Mouse (Mus musculus): ENCODE results near the gene St6galnac4. TPM values are rescaled to one million over a fixed set of nuclear protein-coding genes. Genes with fewer than 3 reads are reported as not detected.

St6galnac4 gene
- polyA plus RNA-seq, 1 experiment from 2014 or later: 38.7 TPM

DNA sequence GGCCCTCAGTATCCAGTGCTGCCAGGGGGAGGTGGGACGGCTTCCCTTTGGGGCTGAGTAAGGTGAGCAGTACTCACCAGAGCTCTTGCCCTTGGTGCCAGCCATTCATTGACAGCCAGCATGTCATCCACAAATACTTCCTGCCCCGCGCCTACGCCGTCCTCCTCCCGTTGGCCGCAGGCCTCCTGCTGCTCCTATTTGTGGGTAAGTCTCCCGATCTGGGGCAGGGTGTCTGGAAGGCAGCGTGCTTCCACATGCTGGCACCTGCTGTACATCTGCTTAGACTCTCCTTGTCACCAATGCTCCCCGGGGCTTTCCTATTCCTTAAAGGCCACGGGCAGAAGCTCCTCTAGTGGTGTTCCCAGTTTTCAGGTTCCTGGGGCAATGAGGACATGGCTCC lies 14.7 kb upstream of the St6galnac4 start:
- Histone ChIP-seq H3K9me3 (no peaks in the 10 kb centered on the region), H3K4me3 (no peak overlapping the region), H3K4me2 (no peak overlapping the region), H3K27me3 (replicated peaks) (peaks cover 22% of the 10 kb centered on the region), H3K36me3 (peaks cover 30% of the 10 kb centered on the region), H3K27ac (replicated peaks) (no peak overlapping the region), H3K9ac (no peak overlapping the region), H3K4me1 (peaks cover 27% of the 10 kb centered on the region)
- 86% methylated on average over 11 of the region's 11 CpGs for WGBS
- no peak for ATAC-seq (ENCODE audit: extremely low read depth, insufficient number of reproducible peaks, low FRiP score, low TSS enrichment)

DNA sequence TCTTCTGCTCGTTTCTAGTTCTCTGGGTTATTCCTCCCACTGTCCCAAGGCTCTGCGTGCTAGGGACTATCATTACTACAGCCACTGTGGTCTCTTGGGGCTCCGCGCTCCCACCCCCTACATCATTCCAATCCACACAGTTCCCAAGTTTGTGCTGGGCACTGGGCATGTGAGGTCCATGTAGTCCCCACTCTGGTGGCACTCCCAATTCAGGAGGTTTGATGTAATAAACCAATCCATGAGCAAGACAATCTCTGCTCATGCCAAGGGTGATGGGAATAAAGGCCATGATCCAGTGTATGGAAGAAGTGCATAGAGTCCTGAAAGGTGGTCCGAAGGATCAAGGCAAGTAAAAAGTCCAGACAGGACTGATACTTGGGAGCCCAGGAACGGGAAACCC lies 12.4 kb upstream of the St6galnac4 start, which contains the start of gene Pip5kl1:
Pip5kl1 (plus strand) TSS at position 301 of the 400 bp plus-strand sequence.
- H3K9ac ChIP-seq: peak within 1 kb of the TSS; percentile 66
- WGBS: 70% methylated on average over 6 of the region's 6 CpGs
- peak within 1 kb of the TSS; percentile 44 for H3K4me3 ChIP-seq
- peaks cover 45% of the 10 kb centered on the region for H3K27me3 ChIP-seq (replicated peaks)
- no peak for ATAC-seq (ENCODE audit: extremely low read depth, insufficient number of reproducible peaks, low FRiP score, low TSS enrichment)
- H3K4me1 ChIP-seq: peaks cover 29% of the 10 kb centered on the region
- H3K27ac ChIP-seq (replicated peaks): no peak within 1 kb of the TSS
- peaks cover 16% of the 10 kb centered on the region for H3K36me3 ChIP-seq
- H3K4me2 ChIP-seq: peak within 1 kb of the TSS; percentile 72
- H3K9me3 ChIP-seq: no peaks in the 10 kb centered on the region

DNA sequence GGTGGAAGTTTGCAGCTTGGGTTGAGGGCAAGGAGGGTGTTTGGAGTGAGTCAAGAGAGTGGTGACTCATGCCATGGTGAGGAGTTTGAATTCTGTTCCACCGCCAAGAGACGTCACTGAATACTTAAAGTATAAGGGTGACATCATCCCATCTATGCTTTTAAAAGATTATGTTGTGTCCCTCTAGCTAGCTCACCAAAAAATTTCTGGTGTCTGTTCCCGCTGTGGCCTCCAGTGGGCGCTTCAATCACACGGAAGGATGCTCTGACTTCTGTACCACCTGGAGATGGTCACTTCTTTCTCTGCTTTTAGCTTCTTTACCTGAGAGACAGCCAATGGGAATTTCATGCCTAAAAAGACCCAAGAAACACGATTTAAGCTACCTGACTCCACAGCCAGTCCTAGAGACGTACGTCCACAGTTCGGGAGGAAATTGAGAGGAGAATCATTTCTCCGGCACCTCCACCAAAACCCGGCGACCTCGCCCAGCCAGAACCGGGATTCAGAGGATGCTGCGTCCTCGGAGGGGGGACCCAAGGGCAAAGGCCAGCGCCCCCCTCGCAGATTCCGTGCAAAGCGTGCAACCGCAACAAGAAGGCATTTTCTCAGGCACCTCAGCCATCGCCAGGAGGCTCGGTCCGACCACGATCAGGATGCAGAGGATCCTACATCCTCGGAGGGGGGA lies 11.9 kb upstream of the St6galnac4 start:
- 3% methylated on average over 26 of the region's 26 CpGs for WGBS
- H3K9ac ChIP-seq: peak overlapping the region; percentile 66
- peaks cover 50% of the 10 kb centered on the region for H3K27me3 ChIP-seq (replicated peaks)

DNA sequence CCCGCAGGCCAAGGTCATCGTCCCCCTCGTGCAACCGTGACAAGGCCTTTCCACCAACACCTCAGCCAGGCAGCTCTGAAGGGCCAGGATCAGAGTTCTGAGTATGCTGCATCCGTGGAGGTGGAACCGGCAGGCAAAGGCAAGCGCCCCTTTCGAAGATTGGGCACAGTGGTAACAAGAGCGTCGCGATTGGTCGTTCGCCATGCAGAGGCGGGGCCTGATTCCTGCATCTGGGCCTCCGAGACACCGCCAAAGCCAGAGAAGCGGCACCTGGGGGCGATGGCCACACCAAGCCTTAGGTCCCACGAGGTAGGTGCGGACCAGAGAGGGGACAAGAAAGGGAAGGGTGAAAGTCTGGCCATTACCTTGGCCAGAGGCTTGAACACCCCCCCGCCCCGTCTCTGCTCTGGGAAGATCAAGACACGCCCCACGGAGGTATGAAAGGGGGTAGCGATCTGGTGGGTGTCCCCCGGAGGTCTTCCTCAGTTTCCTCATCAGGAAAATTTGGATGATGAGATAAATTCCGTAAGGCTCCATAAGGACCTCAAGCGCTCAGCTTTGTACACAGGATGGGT lies 11.2 kb upstream of the St6galnac4 start, which contains the start of gene 9430097D07Rik:
9430097D07Rik (minus strand) TSS at position 99 of the 575 bp plus-strand sequence.
- H3K36me3 ChIP-seq: peaks cover 16% of the 10 kb centered on the region
- WGBS: 8% methylated on average over 28 of the region's 28 CpGs
- peaks cover 57% of the 10 kb centered on the region for H3K27me3 ChIP-seq (replicated peaks)
- no peak within 1 kb of the TSS for H3K27ac ChIP-seq (replicated peaks)
- ATAC-seq (ENCODE audit: extremely low read depth, insufficient number of reproducible peaks, low FRiP score, low TSS enrichment): no peak
- peaks cover 26% of the 10 kb centered on the region for H3K4me1 ChIP-seq
- peak within 1 kb of the TSS; percentile 66 for H3K9ac ChIP-seq
- peak within 1 kb of the TSS; percentile 44 for H3K4me3 ChIP-seq
- no peaks in the 10 kb centered on the region for H3K9me3 ChIP-seq
- H3K4me2 ChIP-seq: peak within 1 kb of the TSS; percentile 72

More for the DNA sequence above, 11.9 kb upstream of the St6galnac4 start:
- peak overlapping the region; percentile 44 for H3K4me3 ChIP-seq
- peaks cover 29% of the 10 kb centered on the region for H3K4me1 ChIP-seq
- H3K36me3 ChIP-seq: peaks cover 16% of the 10 kb centered on the region
- H3K9me3 ChIP-seq: no peaks in the 10 kb centered on the region
- ATAC-seq (ENCODE audit: extremely low read depth, insufficient number of reproducible peaks, low FRiP score, low TSS enrichment): no peak
- H3K4me2 ChIP-seq: peak overlapping the region; percentile 72
- H3K27ac ChIP-seq (replicated peaks): no peak overlapping the region

DNA sequence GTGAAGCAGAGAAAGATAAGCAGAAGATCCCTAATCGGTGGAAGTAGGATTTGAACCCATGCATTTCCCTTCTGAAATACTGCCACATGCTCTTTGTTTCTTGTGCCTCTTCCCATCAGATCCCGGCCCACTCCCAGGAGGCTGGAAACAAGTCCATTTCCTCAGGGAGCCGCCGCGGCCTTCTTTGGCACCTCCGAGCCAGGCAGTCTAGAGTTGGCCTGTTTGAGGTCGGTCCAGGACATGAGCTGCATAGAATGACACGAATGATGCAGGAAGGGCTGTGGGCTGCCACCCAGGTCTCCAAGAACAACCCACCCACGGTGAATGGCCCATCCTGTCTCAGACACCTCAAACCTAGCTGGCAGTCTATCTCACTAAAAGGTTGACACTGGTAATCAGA lies 10.4 kb upstream of the St6galnac4 start:
- no peak for ATAC-seq (ENCODE audit: extremely low read depth, insufficient number of reproducible peaks, low FRiP score, low TSS enrichment)
- WGBS: 83% methylated on average over 9 of the region's 9 CpGs
- H3K27me3 ChIP-seq (replicated peaks): peaks cover 64% of the 10 kb centered on the region
- H3K36me3 ChIP-seq: peaks cover 16% of the 10 kb centered on the region
- no peak overlapping the region for H3K4me3 ChIP-seq
- H3K27ac ChIP-seq (replicated peaks): no peak overlapping the region
- no peak overlapping the region for H3K4me2 ChIP-seq
- H3K9me3 ChIP-seq: no peaks in the 10 kb centered on the region
- H3K9ac ChIP-seq: no peak overlapping the region
- peaks cover 21% of the 10 kb centered on the region for H3K4me1 ChIP-seq

DNA sequence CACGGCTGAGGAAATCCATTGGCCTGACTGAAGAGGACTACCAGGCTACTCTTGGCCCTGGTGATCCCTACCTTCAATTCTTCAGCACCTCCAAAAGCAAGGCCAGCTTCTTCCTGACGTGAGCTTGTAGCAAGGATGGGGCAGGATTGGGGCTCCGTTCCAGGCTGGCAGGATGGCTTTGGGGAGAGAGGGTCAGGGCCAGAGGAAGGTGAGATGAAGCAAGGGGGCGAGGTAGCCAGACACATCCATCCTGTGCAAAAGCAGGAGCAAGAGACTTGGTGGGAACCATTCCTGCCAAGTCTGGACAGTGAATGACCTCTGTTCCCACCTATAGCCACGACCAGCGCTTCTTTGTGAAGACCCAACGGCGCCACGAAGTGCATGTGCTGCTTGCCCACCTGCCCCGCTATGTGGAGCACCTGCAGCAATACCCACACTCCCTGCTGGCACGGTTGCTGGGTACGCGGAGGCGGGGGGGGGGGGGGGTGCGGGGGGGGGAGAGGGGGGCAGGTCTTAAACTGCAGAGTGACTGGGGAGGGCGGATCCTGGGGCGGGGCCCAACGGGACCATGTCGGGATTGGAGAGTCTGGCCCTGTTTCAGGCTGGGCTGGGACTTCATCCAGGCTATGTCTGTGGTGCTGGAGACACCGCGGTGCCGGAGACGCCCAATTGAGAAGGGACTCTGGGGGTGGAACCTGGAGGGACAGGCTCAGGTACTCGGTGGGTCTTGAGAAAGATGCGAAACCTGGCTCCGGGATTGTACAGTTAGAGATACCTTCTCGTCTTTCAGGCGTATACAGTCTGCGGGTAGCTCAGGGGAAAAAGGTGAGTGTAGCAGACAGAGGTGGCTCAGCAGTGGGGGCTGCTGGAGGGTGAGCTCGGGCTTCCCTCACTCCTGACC lies 8.5 kb upstream of the St6galnac4 start:
- WGBS: 36% methylated on average over 26 of the region's 30 CpGs
- no peak overlapping the region for H3K4me2 ChIP-seq
- peaks cover 2% of the 10 kb centered on the region for H3K36me3 ChIP-seq
- no peak overlapping the region for H3K4me3 ChIP-seq
- H3K9me3 ChIP-seq: no peaks in the 10 kb centered on the region
- H3K9ac ChIP-seq: 0 out of 2 replicates have a peak overlapping the region, but pooled peaks have one; percentile 40
- peaks cover 72% of the 10 kb centered on the region for H3K27me3 ChIP-seq (replicated peaks)
- no peak for ATAC-seq (ENCODE audit: extremely low read depth, insufficient number of reproducible peaks, low FRiP score, low TSS enrichment)
- H3K27ac ChIP-seq (replicated peaks): no peak overlapping the region
- H3K4me1 ChIP-seq: peaks cover 19% of the 10 kb centered on the region

DNA sequence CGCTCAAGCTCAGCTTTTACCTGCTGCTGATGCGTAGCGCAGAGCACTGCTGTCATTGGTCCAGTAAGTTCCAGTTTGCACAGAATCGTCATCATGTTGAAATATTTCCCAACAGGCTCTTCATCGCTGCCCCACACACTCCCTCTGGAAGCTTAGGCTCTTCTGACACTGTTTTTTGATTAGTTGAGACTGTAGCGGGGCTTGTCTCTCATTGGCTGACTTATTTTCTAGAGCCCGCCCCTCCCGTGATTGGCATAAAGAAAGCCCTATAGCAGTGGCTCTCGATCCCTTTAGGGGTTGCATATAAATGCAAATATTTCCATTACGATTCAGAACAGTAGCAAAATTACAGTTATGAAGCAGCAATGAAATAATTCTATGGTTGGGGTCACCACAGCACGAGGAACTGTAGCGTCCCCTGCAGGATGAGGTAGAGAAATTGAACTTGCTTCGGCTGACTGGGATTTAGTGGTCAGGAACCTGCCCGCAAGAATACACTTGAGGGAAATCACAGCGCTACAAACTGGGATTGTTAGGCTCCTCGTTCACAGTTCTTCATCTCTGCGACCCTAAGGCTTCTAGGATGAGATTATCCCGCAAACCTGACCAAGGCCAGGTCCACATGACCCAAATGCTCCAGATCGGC lies 5.3 kb upstream of the St6galnac4 start:
- peaks cover 14% of the 10 kb centered on the region for H3K4me1 ChIP-seq
- ATAC-seq (ENCODE audit: extremely low read depth, insufficient number of reproducible peaks, low FRiP score, low TSS enrichment): no peak
- no peak overlapping the region for H3K27ac ChIP-seq (replicated peaks)
- peak overlapping the region; percentile 20; the same call in 1 of the 2 replicates for H3K9ac ChIP-seq
- peak overlapping the region; percentile 36 for H3K4me3 ChIP-seq
- 38% methylated on average over 19 of the region's 19 CpGs for whole genome bisulfite sequencing
- H3K4me2 ChIP-seq: peak overlapping the region; percentile 47
- no peaks in the 10 kb centered on the region for H3K36me3 ChIP-seq
- H3K27me3 ChIP-seq (replicated peaks): peaks cover 56% of the 10 kb centered on the region
- H3K9me3 ChIP-seq: no peaks in the 10 kb centered on the region

DNA sequence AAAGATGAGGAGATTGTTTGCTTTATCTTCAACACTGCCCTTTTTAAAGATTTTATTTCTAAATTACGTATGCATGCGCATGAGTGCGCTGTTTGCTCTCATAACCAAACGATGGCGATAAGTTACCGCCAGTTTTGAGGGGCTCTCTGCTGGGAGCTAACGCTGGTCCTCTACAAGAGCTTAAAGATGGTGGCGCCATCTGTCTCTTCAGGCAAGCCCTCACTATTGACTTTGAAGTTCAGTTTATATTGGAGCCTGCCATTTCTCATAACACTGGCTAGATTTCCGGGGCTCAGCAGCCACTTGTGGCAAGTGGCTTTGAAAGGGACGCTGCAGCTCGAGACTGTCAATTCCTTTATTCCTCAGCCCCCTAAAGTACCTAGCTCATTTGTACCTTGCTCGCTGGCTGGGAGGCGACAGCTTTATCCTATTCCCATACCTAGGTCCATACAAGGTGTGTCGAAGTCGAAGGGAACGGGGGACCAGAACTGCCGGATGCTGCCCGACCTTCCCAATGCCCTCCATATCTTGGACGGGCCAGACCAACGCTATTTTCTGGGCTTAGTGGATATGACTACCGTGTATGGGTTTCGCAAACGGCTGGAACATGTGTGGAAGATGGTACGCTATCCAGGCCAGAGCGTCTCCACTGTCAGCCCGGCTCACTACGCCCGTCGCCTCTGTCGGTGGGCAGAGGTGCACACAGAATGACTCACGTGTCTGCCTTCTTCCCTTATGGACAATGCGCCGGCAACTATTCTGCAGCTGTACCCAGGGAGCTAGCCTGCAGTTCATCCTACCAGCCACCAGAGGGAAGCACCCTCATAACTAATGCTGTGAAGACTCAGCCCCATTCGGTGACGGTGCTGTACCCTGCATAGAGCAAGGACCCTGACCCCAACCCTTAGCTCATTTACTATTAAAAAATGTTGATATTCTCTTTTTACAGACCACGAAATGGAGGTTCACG lies 3.8 kb upstream of the St6galnac4 start:
- no peak overlapping the region for H3K27ac ChIP-seq (replicated peaks)
- H3K9ac ChIP-seq: peak overlapping the region; percentile 61
- peaks cover 41% of the 10 kb centered on the region for H3K27me3 ChIP-seq (replicated peaks)
- WGBS: 10% methylated on average over 37 of the region's 37 CpGs
- peak; percentile 39; the same call in 1 of the 2 replicates for ATAC-seq (ENCODE audit: extremely low read depth, insufficient number of reproducible peaks, low FRiP score, low TSS enrichment)
- no peaks in the 10 kb centered on the region for H3K9me3 ChIP-seq
- no peaks in the 10 kb centered on the region for H3K36me3 ChIP-seq
- peak overlapping the region; percentile 66 for H3K4me2 ChIP-seq
- peaks cover 24% of the 10 kb centered on the region for H3K4me1 ChIP-seq
- peak overlapping the region; percentile 39 for H3K4me3 ChIP-seq

DNA sequence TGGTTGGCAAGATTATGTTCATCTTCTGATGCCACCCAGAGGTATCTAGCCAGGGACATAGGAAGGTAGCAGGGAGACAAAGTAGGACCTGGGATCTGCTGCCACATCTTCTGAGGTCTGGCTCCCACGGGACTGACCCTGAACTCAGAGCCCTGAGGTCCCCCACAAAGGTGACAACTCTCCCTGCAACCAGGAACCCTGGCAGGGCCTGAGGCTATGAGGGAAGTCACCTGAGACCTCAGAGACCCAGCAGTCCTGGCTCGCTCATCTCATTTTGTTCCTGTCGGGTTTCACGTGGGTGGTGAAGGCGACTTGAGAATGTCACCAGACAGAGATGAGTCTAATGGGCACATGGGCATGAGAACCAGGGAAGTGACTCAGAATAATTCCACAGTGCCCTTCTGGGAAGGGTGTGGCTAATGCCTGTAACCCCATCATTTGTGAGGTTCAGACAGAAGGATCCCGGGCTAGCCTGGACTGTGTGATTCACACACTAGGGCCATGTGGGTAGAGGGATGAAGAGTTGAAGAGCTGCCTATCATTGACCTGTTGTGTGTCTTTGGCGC lies 1.7 kb upstream of the St6galnac4 start:
- Histone ChIP-seq H3K9me3 (no peaks in the 10 kb centered on the region), H3K4me3 (no peak overlapping the region), H3K4me1 (peaks cover 43% of the 10 kb centered on the region), H3K27me3 (replicated peaks) (peaks cover 20% of the 10 kb centered on the region), H3K4me2 (no peak overlapping the region), H3K36me3 (peaks cover 8% of the 10 kb centered on the region), H3K27ac (replicated peaks) (no peak overlapping the region), H3K9ac (no peak overlapping the region)
- WGBS: 80% methylated on average over 7 of the region's 7 CpGs
- no peak for ATAC-seq (ENCODE audit: extremely low read depth, insufficient number of reproducible peaks, low FRiP score, low TSS enrichment)

All from heart, embryonic 13.5 days (tissue).